Mouse (Mus musculus) v-Abl transformed pro-B cells (cell line): ENCODE measurements around the gene H2-Q10.
"Not testable (repeated sequence)": the region's sequence is repeated elsewhere in the genome, so short reads cannot be mapped to it uniquely, and the experiment has no call there.

Experiments
- in situ Hi-C, 2 experiments: fragments of 400-800 bp; cut with MboI; formaldehyde crosslinking; loops; one replicate each; pipeline ENCODE4 v1.15.1; 2025; ENCODE audit not compliant: unreplicated experiment in 2 of 2

Gene H2-Q10

GRCm38 (mm10) chr17:35444510-35444909, 25.4 kb upstream of the H2-Q10 start:
- in situ Hi-C loops: not testable (repeated sequence)

GRCm38 (mm10) chr17:35458247-35458646, 11.6 kb upstream of the H2-Q10 start:
- in situ Hi-C loops: not testable (repeated sequence)

GRCm38 (mm10) chr17:35460513-35461341, 9.2 kb upstream of the H2-Q10 start:
- in situ Hi-C loops: not testable (repeated sequence)

GRCm38 (mm10) chr17:35465651-35466050, 4.2 kb upstream of the H2-Q10 start:
- in situ Hi-C loops: not testable (repeated sequence)

- in situ Hi-C loops: not testable (repeated sequence)
Observed at GRCm38 (mm10) chr17:35468936-35469335, 953 bp upstream of the H2-Q10 start.

GRCm38 (mm10) chr17:35484066-35484465, 14.2 kb downstream of the H2-Q10 start:
- in situ Hi-C loops: no loop called here

GRCm38 (mm10) chr17:35485702-35486101, 15.8 kb downstream of the H2-Q10 start:
- in situ Hi-C loops: no loop called here

- in situ Hi-C loops: no loop called here
Observed at GRCm38 (mm10) chr17:35486726-35487125, 16.8 kb downstream of the H2-Q10 start.

GRCm38 (mm10) chr17:35488041-35488440, 18.2 kb downstream of the H2-Q10 start:
- in situ Hi-C loops: no loop called here

GRCm38 (mm10) chr17:35490320-35490719, 20.4 kb downstream of the H2-Q10 start:
- in situ Hi-C loops: no loop called here

- in situ Hi-C loops: no loop called here
Observed at GRCm38 (mm10) chr17:35497124-35497523, 27.2 kb downstream of the H2-Q10 start.

- in situ Hi-C loops: loop anchor here (25.0 kb wide), 2 partner anchors 365 to 410 kb away; partner anchors contain the start of genes Apom (in 1 of the 2), Atat1 (in 1 of the 2), Bag6 (in 1 of the 2) and D17H6S53E (in 1 of the 2)
Observed at GRCm38 (mm10) chr17:35502226-35502625, 32.3 kb downstream of the H2-Q10 start.

- in situ Hi-C loops: loop anchor here (25.0 kb wide), 2 partner anchors 365 to 410 kb away; partner anchors contain the start of genes Apom (in 1 of the 2), Atat1 (in 1 of the 2), Bag6 (in 1 of the 2) and D17H6S53E (in 1 of the 2)
Observed at GRCm38 (mm10) chr17:35502762-35503161, 32.9 kb downstream of the H2-Q10 start.

GRCm38 (mm10) chr17:35503849-35504248, 34.0 kb downstream of the H2-Q10 start:
- in situ Hi-C loops: loop anchor here (25.0 kb wide), 2 partner anchors 367 to 408 kb away; partner anchors contain the start of genes Apom (in 1 of the 2), Atat1 (in 1 of the 2), Bag6 (in 1 of the 2) and D17H6S53E (in 1 of the 2)

GRCm38 (mm10) chr17:35504628-35505481, 35.0 kb downstream of the H2-Q10 start:
- in situ Hi-C loops: loop anchor here (25.0 kb wide), 2 partner anchors 368 to 407 kb away; partner anchors contain the start of genes Apom (in 1 of the 2), Atat1 (in 1 of the 2), Bag6 (in 1 of the 2) and D17H6S53E (in 1 of the 2)

GRCm38 (mm10) chr17:35505776-35506175, 35.9 kb downstream of the H2-Q10 start, which contains the start of gene Pou5f1:
Pou5f1 (plus strand) TSS chr17:35506018.
- in situ Hi-C loops: loop anchor here (25.0 kb wide), 2 partner anchors 368 to 407 kb away; partner anchors contain the start of genes Apom (in 1 of the 2), Atat1 (in 1 of the 2), Bag6 (in 1 of the 2) and D17H6S53E (in 1 of the 2)

GRCm38 (mm10) chr17:35506881-35507280, 37.0 kb downstream of the H2-Q10 start:
- in situ Hi-C loops: loop anchor here (25.0 kb wide), 2 partner anchors 370 to 405 kb away; partner anchors contain the start of genes Apom (in 1 of the 2), Atat1 (in 1 of the 2), Bag6 (in 1 of the 2) and D17H6S53E (in 1 of the 2)

- in situ Hi-C loops: loop anchor here (25.0 kb wide), 2 partner anchors 370 to 405 kb away; partner anchors contain the start of genes Apom (in 1 of the 2), Atat1 (in 1 of the 2), Bag6 (in 1 of the 2) and D17H6S53E (in 1 of the 2)
Observed at GRCm38 (mm10) chr17:35507556-35508260, 37.8 kb downstream of the H2-Q10 start.

- in situ Hi-C loops: loop anchor here (25.0 kb wide), 2 partner anchors 371 to 404 kb away; partner anchors contain the start of genes Apom (in 1 of the 2), Atat1 (in 1 of the 2), Bag6 (in 1 of the 2) and D17H6S53E (in 1 of the 2)
Observed at GRCm38 (mm10) chr17:35508279-35508678, 38.4 kb downstream of the H2-Q10 start.
